Mouse (Mus musculus): ENCODE measurements around the gene Mcu. TPM values are rescaled to one million over a fixed set of nuclear protein-coding genes. Genes with fewer than 3 reads are reported as not detected.

Mcu gene
- total RNA-seq, 2 experiments from 2014 or later = 33.9 to 37.1 TPM

DNA sequence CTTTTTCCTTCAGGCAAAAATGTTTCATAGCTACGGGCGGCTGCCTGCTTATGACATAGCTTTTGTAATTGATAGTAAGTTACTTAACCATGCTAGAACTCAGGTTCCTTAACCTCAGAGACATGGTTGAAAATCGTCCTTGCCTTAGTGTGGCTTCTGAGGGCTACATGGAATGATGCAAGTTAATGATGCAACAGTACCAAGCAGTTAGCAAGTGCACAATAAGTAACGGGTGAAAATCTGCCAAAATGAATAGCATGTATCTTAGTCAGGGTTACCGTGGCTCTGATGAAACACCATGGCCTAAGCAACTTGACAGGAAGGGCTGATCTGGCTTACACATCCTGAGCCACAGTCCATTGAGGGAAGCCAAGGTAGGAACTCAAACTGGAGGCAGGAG is 51.9 kb downstream of the Mcu start:
- intact Hi-C loops (cut with DNase I) = no loop called here
- no peak for DNase-seq (ENCODE audit: extremely low spot score in 1 of 2, low spot score in 2 of 2)
- Histone ChIP-seq H3K4me3 (no peak overlapping the region), H3K27ac (no peak overlapping the region)
- TF ChIP-seq CTCF (IDR thresholded peaks at IDR 0.05) = no peak

DNA sequence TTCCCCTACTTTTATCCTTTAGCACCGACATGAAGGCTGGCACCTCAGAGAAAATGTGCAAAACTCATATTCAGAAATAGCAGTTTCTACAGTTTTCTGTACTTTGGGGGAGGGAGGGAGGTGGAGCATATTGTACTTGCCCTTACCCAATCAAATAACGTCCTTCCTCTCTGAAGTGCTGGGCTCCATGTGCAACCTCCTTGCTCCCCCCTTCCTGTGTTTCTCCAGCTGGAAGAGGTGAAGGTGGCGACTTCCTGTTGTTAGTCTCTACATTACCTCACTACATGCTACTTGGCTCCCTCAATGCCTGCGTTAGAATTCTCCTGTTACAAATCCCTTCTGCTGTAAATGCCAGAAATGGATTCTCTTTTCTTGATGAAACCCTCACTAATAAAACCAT is 54.0 kb downstream of the Mcu start:
- H3K4me3 ChIP-seq = no peak overlapping the region
- no peak overlapping the region for H3K27ac ChIP-seq
- TF ChIP-seq CTCF (IDR thresholded peaks at IDR 0.05) = no peak
- intact Hi-C loops (cut with DNase I) = no loop called here
- DNase-seq (ENCODE audit: extremely low spot score in 1 of 2, low spot score in 2 of 2) = no peak

DNA sequence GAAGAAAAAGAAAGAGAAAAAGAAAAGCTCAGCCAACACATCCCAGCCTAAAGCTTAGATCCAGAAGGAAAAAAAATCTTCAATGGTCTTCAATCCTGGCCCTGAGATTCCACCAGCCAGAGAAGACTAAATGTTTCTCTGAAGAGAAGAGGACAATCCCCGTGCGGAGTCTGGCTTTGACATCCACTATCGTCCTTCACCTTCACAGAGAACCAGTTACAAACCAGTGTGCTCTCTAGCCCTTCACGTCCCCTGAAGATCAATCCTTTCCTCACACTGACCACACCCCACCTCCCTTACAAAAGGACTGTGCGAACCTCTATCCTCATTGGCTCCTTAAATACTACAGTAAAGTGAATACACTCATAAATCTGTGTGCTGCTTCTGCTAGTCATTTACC is 56.4 kb downstream of the Mcu start:
- Histone ChIP-seq H3K4me3 (no peak overlapping the region), H3K27ac (no peak overlapping the region)
- TF ChIP-seq CTCF (IDR thresholded peaks at IDR 0.05) = no peak
- intact Hi-C loops (cut with DNase I) = no loop called here
- no peak for DNase-seq (ENCODE audit: extremely low spot score in 1 of 2, low spot score in 2 of 2)

DNA sequence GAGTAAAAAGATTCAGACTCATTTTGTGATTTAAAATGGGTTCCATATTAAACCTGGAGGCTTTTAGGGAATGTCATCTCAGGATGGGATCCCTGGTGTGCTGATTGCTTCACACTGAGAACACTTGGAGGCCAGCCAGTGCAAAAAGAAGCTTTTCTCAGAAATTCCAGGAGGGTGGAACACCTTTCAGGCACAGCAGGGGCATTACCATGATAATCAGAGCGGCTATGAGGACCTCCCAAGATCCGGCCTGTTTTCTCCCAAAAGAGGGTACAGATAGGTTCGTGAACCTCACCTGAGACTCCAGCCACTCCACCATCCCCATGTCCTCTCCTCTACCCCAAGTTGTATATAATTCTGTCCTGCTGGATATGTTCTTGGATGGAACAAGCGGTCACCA is 57.9 kb downstream of the Mcu start:
- intact Hi-C loops (cut with DNase I) = no loop called here
- H3K27ac ChIP-seq = no peak overlapping the region
- no peak for DNase-seq (ENCODE audit: extremely low spot score in 1 of 2, low spot score in 2 of 2)
- no peak overlapping the region for H3K4me3 ChIP-seq
- TF ChIP-seq CTCF (IDR thresholded peaks at IDR 0.05) = no peak

DNA sequence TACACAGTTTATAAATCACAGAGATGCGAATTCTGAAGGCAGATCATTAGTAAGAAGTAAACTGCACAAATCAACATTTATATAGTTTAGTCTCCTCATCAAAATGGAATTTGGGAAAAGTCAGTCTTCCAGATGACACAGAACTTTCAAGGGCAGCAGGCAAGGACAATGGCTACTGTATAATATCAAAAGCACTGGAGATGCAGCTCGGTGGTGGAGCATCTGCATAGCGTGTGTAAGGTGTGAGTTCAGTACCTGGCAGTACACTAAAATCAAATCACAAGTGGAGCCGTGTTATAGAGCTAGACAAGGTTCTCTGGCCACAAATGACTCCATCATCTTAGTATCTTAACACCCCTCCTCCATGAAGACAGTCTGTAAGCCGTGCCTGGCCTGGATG is 58.3 kb downstream of the Mcu start:
- no peak for TF ChIP-seq CTCF (IDR thresholded peaks at IDR 0.05)
- no peak overlapping the region for H3K4me3 ChIP-seq
- no peak overlapping the region for H3K27ac ChIP-seq
- intact Hi-C loops (cut with DNase I) = no loop called here
- DNase-seq (ENCODE audit: extremely low spot score in 1 of 2, low spot score in 2 of 2) = no peak

DNA sequence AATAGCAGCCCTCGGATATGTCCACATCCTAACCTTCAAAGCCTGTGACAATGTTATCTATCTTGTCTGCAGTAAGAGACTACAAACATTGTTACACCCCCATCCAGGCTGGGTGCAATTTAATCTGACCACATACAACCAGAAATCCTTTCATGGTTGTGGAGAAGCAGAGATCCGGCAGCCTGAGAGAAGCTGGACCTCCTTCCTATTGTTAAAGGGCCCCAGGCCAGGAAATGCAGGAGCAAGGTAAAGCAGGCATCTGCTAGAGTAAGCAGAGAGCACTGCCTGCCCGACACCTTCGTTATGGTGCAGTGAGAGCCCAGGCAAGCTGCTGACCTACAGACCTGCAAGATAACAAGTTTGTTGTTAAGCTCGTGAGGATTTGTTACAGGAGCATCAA is 60.0 kb downstream of the Mcu start:
- TF ChIP-seq CTCF (IDR thresholded peaks at IDR 0.05) = no peak
- Histone ChIP-seq H3K4me3 (no peak overlapping the region), H3K27ac (no peak overlapping the region)
- no peak for DNase-seq (ENCODE audit: extremely low spot score in 1 of 2, low spot score in 2 of 2)
- intact Hi-C loops (cut with DNase I) = no loop called here

DNA sequence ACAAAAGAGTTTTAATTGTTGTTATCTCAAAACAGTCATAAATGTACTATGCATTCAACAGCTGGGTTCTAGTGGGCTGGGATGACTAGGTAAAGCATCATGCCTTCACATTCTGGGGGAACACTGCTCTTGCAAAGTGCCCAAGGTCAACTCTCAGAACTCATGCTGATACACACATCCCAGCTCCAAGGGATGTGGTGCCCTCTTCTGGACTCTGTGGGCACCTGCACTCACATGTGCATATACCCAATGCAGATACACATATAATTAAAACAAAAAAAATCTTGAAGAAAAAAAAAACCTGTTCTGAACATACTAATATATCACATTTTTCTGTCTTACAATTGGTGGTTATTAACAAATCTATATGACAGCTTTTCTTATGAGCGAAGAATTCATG is 62.2 kb downstream of the Mcu start:
- no peak for DNase-seq (ENCODE audit: extremely low spot score in 1 of 2, low spot score in 2 of 2)
- intact Hi-C loops (cut with DNase I) = no loop called here
- Histone ChIP-seq H3K4me3 (no peak overlapping the region), H3K27ac (no peak overlapping the region)
- TF ChIP-seq CTCF (IDR thresholded peaks at IDR 0.05) = peak; percentile 7

DNA sequence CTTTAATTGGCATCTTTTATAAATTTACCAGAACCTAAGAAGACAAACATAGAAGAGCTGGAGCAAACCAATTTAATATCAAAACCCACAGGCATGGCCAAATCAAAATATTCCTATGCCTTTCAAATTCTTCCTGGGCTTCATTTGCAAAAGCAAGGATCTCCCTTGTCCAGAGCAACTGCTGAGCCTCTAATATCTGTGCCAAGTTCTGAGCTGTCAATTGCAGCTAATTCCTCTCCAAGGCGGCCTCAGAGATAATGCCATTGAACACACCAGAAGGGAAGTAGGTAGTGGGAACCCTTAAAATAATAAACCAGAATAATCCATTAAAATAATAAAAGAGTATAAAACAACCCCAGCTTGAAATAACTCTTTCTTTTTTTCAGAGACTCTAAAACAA is 64.0 kb downstream of the Mcu start:
- TF ChIP-seq CTCF (IDR thresholded peaks at IDR 0.05) = no peak
- Histone ChIP-seq H3K4me3 (no peak overlapping the region), H3K27ac (no peak overlapping the region)
- intact Hi-C loops (cut with DNase I) = no loop called here
- DNase-seq (ENCODE audit: extremely low spot score in 1 of 2, low spot score in 2 of 2) = no peak

DNA sequence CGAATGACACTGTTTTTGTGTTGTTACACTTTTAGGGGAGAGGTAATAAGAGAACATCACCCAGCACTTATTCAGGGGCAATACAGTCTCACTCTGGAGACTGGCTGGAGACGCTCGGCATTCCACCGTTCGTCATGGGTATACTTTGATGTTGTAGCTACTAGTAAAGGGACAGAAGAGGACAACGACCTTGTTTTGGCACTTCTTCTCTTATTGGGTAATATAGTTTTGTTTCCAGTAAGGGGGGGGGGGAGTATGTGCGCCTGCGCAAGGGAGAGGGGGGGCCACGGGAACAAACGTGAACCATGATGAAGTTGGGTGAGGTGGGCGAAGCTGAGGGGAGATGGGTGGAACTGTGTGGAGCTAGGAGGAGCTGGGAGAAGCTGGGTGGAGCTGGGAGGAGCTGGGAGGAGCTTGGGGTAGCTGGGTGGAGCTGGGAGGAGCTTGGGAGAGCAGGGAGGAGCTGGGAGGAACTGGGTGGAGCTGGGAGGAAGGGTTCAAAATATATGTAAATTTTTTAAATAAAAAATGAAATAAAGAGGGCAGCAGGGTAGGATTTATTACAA is 67.6 kb downstream of the Mcu start:
- intact Hi-C loops (cut with DNase I) = no loop called here
- DNase-seq (ENCODE audit: extremely low spot score in 1 of 2, low spot score in 2 of 2) = no peak
- no peak overlapping the region for H3K27ac ChIP-seq

DNA sequence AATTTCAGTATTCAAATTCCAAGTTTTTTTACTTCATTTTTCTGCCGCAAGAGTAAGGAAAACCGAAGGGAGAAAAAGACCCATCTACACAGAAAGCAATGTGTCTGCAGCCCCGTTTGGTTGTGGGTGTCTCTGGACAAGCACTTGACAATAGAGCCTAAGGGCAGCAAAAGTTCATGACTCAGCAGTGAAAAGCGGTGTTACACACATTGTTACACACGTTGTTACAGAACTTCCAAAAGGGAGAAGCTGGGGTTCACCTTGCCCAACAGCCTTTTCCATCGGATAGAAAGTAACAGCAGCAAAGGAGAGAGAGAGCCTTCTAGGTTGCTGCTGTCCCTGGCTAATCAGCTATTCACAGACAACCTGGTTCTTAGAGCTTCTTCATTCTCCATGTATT is 68.3 kb downstream of the Mcu start:
- no peak overlapping the region for H3K27ac ChIP-seq
- no peak overlapping the region for H3K4me3 ChIP-seq
- TF ChIP-seq CTCF (IDR thresholded peaks at IDR 0.05) = no peak
- DNase-seq (ENCODE audit: extremely low spot score in 1 of 2, low spot score in 2 of 2) = no peak
- intact Hi-C loops (cut with DNase I) = no loop called here

More for the DNA sequence above, 67.6 kb downstream of the Mcu start:
- H3K4me3 ChIP-seq = no peak overlapping the region
- TF ChIP-seq CTCF (IDR thresholded peaks at IDR 0.05) = no peak

DNA sequence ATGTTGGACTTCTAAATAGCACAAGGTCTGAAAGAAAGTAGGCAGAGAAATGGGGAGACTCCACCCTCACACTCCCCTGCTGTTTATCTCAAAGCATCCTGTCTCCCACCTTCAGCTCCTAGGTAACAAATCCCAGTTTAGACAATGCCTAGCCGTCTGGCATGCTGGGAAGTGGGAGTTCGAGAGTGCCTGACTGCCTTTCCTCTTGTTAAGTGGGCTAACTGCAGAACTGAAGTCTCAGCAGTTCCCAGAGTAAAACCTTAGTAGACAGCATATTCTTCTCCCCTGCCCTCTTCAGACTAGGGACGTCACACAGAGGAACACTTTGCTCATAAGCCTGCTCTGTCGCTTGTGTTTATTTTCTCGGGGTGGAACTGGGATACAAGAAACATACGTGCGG is 69.1 kb downstream of the Mcu start:
- DNase-seq (ENCODE audit: extremely low spot score in 1 of 2, low spot score in 2 of 2) = no peak

DNA sequence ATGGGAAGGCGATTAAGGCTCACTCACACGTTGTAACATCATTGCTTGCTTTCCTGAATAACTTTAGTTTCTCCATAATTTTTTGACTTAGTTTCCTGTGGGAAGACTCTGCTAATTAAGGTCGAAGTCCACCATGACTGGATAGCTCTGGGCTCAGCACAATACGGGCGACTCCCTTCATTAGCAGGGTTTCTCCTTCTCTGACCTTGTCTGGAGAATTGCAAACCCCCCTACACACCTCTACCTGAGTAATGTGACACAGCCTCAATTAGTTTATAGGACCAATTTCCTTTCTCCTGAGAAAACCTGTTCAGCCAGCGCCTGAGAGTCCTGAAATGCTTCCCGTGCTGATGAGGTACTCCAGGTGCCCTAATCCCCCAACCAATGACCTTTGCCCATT is 71.3 kb downstream of the Mcu start:
- H3K27ac ChIP-seq = no peak overlapping the region
- intact Hi-C loops (cut with DNase I) = no loop called here
- no peak overlapping the region for H3K4me3 ChIP-seq
- no peak for DNase-seq (ENCODE audit: extremely low spot score in 1 of 2, low spot score in 2 of 2)
- TF ChIP-seq CTCF (IDR thresholded peaks at IDR 0.05) = no peak

More for the DNA sequence above, 69.1 kb downstream of the Mcu start:
- no peak overlapping the region for H3K27ac ChIP-seq
- H3K4me3 ChIP-seq = 0 out of 2 replicates have a peak overlapping the region, but pooled peaks have one; percentile 16
- no peak for TF ChIP-seq CTCF (IDR thresholded peaks at IDR 0.05)
- intact Hi-C loops (cut with DNase I) = no loop called here

DNA sequence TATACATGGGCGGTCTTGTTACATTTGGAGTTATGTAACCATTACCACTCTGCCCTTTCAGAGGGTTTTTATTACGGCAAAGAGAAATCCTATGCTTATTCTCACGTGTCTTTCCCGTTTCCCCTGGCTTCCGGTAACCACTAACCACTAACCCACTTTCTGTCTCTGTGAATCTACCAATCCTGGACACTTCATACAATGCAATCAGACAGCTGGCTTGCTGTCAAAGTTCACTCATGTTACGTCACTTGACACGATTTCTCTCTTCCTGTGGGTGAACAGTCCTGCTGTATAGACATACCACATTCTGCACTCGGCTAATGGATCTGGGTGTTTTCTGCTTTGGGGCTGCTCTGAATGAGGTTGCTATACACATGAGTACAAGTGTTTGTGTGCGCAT is 73.1 kb downstream of the Mcu start:
- DNase-seq (ENCODE audit: extremely low spot score in 1 of 2, low spot score in 2 of 2) = no peak
- TF ChIP-seq CTCF (IDR thresholded peaks at IDR 0.05) = no peak
- Histone ChIP-seq H3K27ac (no peak overlapping the region), H3K4me3 (no peak overlapping the region)
- intact Hi-C loops (cut with DNase I) = no loop called here
